Mouse (Mus musculus): ENCODE data around the gene Ciao2a.

Ciao2a gene

DNA sequence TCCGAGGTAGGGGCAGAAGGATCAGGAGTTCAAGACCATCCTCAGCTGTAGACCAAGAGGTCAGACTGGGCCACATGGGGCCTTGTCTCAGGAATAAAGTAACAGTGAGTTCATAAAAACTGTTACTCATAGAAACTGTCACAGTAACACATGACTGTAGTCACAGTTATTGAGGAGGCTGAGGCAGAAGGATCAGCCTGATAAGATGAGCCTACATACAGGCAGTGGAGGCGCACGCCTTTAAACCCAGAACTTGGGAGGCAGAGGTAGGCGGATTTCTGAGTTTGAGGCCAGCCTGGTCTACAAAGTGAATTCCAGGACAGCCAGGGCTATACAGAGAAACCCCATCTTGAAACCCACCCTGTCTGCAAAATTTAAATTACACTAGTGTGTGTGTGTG lies 6.3 kb upstream of the Ciao2a start:
- no peak for DNase-seq (ENCODE audit: low spot score in 2 of 2)

DNA sequence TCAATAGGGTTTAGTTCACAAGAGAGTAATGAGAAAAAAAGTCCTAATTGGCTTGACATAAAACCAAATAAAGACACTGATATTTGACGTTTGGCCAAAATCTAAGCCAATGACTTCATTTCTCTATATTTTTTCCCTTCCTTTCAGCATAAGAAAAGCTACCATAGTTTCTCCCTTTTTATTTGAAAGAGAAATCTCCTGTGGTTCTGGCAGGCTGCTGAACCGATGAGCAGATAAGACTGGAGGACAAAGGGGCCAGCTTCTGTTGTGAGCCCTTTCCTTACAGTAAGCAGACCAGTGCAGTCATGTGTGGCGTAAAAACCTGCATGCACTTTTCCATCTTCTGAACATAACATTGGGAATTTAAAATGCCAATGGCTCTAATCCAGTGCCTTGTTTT lies 5.5 kb upstream of the Ciao2a start:
- no peak for DNase-seq (ENCODE audit: low spot score in 2 of 2)

DNA sequence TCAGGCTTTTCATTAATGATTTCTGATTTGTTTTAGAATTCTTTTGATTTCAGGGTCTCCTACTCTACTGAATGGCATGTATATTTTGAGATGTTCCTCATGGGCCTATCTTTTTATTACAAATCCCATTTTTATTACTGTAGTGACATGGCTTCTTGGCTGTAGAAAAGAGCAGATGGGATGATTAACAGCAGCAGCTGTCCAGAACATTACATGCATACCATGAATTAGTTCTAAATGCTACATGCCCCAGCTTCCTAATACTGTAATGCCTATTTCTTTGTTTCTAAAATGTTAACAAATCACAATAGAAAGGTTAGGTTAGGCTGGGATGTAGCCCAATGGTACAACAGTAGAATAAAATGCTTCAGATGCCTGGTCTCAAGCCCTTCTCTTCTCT lies 5.0 kb upstream of the Ciao2a start:
- DNase-seq (ENCODE audit: low spot score in 2 of 2) = no peak

DNA sequence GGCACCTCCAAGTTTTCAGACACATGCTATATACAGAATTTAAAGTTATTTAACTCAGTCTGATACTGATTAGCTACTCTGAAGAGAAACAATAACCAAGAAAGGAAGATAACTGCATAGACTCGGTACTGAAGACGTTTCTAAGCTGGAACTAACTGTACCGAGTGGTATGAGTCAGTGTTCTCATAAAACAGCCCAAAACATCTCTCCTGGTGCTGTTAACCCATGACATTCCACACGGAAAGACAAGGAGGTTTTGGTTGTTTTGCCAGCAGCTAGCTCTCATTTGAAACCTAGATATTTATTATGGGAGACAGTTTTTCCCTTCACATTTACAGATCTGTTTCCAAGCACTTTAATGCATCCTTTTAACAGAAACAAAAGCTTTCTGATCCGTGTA lies 2.8 kb upstream of the Ciao2a start:
- DNase-seq (ENCODE audit: low spot score in 2 of 2) = no peak

DNA sequence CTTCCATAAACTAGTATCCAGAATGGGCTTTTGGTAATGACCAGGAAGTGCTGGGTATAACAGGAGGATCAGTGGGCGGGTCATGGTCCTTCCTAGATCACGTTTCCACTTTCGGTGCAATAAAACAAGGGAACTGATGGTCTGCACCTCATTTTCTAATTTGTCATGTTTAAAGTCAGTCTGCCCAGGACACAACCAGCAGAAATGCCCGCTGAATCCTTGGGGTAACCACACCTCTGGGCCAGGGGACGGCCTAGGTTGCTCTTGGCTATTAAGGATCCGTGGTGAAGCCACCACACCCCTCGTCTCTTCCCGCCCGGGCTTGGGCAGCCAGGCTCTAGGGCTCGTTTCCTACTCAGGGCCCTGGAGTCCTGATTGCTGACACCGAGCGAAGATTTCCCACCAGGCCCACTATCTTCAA lies 2.3 kb upstream of the Ciao2a start:
- DNase-seq (ENCODE audit: low spot score in 2 of 2) = peak; percentile 25 to 34

DNA sequence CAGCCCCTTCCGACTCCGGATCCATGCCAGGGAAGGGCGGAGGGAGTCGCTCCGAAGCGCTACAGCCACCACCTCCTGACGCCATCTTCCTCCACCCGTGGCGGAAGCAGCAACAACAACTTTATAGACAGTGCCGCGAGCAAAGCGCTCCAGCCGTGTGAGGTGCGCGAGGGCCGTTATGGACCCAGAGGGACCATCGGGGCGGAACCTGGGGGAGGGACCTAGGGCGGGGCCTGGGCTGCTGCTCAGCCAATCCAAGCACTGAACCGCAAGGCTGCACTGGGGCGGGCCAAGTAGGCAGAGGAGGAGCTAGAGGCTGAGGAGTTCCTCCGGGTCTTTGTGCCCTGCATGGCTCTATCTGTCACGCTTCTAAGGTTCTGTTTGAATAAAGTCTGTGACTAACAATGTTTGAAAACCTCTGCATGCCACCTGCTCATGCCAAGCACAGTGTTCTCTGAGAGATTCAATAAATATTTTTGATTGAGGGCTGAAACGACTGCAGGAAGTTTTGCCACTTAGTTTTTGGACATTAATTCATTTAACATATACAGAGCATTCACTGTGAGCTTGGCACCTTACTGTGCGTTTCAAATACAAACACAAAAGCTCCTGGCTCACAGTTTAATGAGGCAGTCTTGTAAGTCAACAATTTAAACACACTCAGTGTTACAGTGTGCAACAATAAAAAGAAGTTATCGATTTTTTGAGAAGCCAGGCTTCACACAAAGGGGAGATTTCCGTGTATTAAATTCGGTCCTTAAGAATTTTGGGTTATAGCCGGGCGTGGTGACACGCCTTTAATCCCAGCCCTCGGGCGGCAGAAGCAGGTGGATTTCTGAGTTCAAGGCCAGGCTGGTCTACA lies 1.5 kb upstream of the Ciao2a start:
- peak; percentile 97 to 99 for DNase-seq (ENCODE audit: low spot score in 2 of 2)

DNA sequence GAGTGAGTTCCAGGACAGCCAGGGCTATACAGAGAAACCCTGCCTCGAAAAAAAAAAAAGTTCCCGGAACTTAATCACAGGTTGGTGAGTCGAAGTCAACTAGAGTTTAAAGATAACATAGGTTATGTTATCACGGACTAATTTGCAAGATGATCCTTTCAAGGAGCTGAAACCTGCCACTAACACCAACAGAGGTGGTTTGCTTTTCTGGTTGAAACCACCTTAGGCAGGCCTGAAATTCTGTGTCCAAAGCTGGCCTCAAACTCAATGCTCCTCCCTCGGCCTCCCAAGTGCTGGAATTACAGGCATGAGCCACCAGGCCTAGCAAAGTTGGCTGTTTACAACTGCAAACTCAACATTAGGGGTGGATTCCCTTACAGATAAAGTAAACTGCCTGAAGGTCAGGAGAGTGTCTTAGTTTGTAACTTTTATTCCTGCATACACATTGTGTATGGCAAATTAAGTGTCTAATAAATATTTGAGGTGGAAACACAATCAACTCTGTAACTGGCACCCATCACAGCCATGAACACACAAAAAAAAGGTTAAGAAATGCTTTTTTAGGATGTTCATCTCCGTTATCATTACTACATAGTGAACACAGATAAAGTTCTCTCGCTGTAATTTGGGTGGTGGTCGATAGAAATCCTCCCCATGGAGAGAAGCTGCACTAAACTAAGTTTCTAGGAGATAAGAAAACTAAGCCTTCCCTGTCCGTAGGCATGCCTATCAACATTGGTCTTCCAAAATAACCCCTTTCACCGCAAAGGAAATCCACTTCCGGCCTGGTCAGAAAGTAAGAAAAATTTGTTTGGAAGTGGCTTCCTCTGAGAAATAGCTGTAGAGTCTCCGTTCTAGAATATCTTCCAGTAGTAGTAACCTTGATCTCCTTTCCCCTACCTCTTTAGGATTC lies 612 bp upstream of the Ciao2a start:
- no peak for DNase-seq (ENCODE audit: low spot score in 2 of 2)

DNA sequence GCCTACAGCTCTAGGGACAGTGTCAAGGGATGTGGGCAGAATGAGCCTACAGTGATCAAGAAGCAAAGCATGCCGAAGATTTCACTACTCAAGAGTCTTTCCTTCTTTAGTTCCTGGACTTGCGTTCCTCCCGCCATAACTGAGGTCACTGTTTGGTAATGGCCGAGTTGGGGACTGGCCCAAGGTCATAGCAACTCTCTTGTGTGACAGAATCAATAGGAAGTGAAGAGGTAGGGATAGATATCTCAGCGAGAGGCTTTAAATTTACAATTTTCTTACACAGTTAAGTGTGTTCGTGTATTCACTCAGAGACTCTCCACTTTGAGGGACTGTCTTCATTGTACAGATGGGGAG lies 759 bp downstream of the Ciao2a start:
- DNase-seq (ENCODE audit: low spot score in 2 of 2) = no peak

DNA sequence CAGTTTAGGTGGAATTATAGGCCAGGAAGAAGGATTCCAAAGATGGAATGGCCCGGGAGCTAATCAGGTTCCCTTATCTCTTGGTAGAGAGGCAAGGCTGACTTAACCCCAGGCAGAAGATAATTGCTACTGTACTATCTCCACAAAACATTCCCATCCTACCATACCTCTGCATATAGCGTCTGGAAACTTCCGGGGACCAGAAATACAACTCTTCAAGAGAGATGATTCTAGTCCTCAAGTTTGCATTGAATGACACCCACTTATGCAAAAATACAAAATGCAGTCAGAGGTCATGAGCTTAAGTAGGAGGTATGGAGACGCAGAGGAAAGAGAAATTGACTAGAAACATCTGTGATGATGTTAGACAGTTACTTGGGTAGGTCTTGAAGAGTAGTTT lies 1.5 kb downstream of the Ciao2a start:
- DNase-seq (ENCODE audit: low spot score in 2 of 2) = no peak

DNA sequence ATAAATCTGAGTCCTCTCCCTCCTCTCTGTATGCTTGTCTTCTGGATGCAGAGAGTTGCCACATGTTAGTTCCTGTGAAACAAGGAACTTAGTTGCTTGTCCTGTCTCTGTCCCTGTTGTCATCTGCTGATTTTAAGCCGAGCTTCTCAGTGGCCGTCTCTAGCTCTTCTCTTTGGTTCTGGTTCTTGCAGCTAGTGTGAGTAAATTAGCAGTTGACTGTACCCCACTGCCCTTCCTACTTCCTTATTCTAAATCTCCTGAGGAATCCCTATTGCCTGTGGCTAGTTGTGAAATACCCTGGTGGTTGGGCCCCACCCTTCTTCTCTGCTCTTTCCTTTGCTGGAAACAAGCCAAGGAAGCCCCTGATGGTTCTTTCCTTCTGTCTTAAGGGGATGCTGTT lies 5.1 kb downstream of the Ciao2a start:
- no peak for DNase-seq (ENCODE audit: low spot score in 2 of 2)

DNA sequence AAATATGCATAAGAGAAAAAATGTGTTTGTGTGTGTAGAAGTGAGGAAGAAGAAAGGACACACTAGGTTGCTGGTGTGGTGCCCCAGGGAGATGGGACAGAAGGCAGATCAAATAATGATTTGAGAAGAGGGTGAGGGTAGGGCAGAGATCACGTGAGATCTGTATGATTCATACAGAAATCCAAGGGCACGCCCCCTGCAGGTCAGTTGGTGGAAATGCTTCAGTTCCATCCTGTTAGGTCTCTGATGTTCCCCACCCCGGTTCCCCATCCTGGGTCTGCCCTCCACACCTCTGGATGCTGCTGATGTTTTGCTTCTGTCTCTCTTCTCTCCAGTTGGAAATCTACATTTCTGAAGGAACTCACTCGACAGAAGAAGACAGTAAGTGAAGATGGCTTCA lies 9.6 kb downstream of the Ciao2a start:
- no peak for DNase-seq (ENCODE audit: low spot score in 2 of 2)

DNA sequence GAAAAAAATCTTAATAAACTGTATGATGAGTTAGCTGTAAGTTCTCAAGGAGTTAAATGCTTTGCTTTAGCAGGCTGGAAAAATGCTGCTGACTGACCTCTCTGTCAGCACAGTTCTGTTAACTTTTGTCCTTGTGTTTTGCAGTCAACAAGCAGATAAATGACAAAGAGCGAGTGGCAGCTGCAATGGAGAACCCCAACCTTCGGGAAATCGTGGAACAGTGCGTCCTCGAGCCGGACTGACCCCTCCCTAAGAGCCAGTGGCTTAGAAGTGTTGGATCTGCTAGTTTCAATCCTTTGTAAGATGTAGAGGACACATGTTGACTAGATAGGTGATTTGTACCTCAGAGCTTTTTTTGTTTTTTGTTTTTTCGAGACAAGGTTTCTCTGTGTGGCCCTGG lies 11.8 kb downstream of the Ciao2a start:
- no peak for DNase-seq (ENCODE audit: low spot score in 2 of 2)

DNA sequence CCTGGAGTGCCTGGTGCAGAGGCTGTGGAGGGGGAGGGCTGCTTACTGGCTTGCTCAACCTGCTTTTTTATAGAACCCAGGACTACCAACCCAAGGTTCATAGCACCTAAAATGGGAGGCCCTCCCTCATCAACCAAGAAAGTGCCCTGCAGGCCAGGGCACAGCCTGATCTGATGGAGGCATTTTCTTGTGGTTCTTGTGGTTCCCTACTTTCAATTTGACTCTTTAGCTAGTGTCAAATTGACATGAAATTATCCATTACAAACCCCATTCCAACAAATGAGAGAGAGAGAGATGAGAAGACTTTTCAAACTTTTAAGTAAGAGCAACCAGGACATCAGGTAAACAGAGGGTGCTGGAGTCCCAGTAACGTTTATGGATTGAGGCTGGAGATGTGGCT lies 15.9 kb downstream of the Ciao2a start:
- DNase-seq (ENCODE audit: low spot score in 2 of 2) = no peak

DNA sequence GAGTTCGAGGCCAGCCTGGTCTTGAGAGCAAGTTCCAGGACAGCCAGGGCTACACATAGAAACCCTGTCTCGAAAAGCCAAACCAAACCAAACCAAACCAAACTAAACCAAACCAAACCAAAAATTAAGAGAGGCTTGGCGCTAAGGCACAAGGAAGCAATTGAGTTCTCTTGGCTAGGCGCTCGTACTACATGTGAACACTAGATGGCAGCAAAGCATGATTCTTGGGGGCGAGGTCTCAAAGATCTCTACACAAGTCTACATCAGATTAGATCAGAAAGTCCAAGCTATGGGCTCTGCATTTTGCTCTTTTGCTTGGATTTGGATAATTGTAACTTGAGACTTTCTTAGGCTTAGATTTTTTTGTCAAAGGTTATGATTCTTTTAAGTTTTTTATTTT lies 17.8 kb downstream of the Ciao2a start:
- DNase-seq (ENCODE audit: low spot score in 2 of 2) = peak; percentile 64 to 65

DNA sequence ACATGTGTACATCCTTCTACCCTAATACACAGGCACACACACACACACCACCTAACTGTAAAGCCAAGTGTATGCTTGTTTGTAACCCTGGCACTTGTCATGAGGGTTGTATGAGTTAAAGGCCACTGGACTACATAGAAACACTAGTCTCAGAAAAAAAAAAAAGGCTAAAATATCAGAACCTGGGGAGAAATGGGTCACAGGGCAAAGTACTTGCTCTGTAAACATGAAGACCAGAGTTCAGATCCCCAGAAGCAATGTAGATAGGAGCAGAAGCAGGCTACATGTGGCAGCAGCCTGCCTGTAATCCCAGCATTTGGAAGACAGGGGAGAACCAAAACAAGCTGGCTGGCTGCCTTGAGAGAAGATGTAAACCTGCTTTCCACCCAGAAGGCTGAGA lies 19.7 kb downstream of the Ciao2a start:
- no peak for DNase-seq (ENCODE audit: low spot score in 2 of 2)

DNA sequence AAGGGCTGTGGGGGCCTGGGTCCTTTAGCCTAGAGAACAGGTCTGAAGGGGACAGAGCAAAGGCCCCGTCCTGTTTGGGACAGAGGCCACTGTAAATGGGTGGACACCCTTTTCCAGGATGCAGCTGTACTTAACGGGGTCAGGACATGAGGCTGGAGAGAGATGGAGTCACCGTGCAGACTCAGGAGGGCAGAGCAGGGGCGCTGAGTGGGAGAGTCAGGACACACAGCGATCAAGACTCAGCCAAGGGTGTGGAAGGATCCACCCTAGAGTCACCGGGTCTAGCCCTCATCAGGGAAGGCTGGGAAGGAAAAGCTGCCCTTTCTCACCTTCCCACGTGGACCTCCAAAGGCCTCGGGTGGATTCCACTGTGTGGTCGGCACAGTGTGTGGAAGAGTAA lies 25.6 kb downstream of the Ciao2a start:
- no peak for DNase-seq (ENCODE audit: low spot score in 2 of 2)

DNA sequence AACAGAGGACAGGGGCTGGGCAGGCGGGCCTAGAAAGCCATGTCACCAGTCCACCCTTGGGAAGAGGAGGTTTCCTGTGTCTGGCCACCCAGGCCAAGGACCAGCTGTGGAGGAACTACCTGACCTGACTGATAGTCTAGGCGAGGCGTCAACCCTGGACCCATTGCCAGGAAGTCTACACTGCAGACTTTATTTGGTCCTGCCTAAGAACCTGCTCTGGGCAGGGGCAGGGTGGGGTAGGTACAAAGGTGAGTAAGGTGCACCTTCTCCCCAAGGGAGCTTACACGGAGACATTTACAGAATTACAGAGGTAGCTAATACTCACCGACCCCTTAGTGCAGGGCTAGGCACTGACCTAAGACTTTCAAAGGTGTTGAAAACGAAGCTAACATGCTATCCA lies 27.2 kb downstream of the Ciao2a start:
- no peak for DNase-seq (ENCODE audit: low spot score in 2 of 2)

DNA sequence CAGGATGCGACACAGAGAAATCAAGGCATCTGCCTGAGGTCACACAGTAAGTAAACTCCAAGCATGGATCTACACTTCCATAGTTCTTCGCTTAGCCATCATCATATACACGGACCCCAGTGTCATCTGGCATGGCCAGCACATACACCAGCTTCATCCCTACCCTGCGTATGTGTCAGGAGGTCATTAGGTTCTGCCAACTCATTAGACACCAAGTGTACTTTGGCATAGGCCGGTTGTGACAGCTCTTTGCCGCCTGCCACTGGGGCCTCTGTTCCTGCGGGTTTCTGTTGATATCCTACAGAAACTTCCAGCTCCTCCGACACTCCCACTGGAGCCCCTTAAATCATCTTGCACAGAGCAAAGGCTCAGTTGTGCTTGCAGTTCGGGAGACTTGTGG lies 27.6 kb downstream of the Ciao2a start:
- DNase-seq (ENCODE audit: low spot score in 2 of 2) = no peak

DNA sequence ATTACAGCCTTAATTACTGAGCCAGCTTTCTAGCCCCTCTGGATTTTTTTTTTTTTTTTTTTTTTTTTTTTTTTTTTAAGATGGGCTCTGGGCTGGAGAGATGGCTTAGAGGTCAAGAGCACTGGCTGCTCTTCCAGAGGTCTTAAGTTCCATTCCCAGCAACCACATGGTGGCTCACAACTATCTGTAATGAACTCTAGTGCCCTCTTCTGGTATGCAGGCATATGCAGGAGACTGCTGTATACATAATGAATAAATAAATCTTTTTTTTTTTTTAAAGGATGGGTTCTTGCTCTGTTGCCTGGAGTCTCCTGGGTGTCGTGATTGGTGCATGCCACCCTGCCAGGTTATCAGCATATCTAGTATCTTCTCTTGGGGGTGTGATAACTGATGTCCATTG lies 29.1 kb downstream of the Ciao2a start:
- DNase-seq (ENCODE audit: low spot score in 2 of 2) = no peak

DNA sequence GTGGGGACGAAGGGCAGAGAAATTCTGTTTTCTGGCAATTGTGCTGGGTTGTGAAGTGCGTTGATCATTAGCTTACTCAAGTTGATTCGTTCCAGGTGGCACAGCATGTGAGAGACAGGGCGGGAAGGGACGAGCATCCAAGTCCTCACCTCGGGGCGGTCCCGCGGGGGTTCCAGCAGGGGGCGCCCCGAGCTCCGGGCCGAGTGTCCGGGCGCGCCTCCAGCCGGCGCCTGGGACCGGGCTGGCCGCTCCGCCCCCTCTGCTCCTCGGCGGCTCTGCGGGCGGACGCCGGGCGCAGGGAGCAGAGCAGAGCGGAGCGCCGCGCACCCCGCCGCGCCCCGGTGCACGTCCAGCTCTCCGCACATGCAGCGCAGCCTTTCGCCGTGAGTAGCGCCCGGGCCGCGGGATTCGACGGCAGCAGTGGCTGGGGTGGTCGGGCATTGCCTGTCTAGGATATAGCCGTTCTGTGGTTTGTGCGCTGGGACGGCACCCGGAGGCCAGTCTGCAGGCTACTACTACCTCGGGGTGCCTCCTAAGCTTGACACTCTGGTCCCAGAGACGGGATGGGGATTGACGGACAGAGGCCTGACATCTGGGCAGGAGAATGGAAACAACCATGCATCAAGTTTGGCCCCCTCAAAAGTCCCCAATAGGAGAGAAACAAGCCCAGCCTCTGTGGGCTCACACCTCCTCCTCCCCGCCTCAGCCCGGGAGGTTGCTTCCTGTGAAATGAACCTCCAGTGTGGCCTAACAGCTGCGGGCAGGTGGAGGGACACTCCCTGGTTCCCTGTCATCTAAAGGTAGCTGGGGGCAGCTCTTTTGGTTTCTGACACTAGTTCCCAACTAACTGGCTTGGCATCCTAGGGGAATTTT lies 31.8 kb downstream of the Ciao2a start, which contains the start of gene Dapk2:
Gene Dapk2, plus strand, starts transcription at position 266 of the 873 bp plus-strand sequence.
- peak; percentile 83 to 85 for DNase-seq (ENCODE audit: low spot score in 2 of 2)

DNA sequence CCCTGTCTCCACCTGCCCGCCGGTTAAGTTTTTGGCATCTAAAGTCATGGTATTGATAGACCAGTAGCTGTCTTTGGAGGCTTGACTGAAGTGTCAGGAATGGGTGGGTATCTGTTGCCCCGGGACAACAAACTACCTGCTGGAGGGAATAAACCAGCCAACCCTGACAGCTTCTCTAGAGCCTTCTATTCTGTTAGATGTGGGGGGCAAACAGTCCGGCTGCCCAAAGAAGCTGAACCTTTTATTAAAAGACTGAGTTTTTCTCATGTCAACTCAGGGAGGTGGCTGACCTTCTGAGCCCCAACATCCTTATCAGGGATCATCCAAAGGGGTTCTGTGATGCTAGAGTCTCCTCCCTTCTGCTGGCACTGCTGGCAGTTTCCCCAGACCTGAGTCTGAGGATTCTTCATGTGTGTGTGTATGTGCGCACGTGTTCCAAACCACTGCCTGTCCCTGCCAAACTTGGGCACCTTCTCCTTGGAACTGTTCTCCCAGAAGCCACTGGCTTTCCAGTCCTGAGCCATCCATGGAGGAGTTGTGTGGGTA lies 32.5 kb downstream of the Ciao2a start:
- no peak for DNase-seq (ENCODE audit: low spot score in 2 of 2)

DNA sequence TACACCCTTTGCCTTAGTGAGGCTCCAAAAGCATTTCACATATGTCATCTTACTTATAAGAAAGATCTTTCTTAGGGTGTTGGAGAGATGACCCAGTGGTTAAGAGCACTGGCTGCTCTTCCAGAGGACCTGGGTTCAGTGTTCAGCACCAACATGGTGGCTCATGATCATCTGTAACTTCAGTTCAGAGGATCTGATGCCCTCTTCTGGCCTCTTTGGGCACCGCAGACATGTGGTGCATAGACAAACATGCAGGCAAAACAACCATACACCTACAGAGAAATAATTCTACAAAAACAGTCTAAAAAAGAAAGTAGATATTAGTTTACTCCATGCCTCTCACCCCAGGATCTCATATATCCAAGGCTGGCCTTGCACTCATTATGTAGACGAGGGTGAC lies 33.7 kb downstream of the Ciao2a start:
- no peak for DNase-seq (ENCODE audit: low spot score in 2 of 2)
